Mouse (Mus musculus) 3T3-L1 (cell line): Measurements from ENCODE around the gene Cep290.
"Not testable (repeated sequence)": the region's sequence is repeated elsewhere in the genome, so short reads cannot be mapped to it uniquely, and the experiment has no call there.

Experiments
- DNase-seq: peaks from one replicate; pipeline ENCODE4 v3.0.0-alpha.2; 2015; ENCODE audit warnings: low read depth, low spot score

Gene Cep290

DNA sequence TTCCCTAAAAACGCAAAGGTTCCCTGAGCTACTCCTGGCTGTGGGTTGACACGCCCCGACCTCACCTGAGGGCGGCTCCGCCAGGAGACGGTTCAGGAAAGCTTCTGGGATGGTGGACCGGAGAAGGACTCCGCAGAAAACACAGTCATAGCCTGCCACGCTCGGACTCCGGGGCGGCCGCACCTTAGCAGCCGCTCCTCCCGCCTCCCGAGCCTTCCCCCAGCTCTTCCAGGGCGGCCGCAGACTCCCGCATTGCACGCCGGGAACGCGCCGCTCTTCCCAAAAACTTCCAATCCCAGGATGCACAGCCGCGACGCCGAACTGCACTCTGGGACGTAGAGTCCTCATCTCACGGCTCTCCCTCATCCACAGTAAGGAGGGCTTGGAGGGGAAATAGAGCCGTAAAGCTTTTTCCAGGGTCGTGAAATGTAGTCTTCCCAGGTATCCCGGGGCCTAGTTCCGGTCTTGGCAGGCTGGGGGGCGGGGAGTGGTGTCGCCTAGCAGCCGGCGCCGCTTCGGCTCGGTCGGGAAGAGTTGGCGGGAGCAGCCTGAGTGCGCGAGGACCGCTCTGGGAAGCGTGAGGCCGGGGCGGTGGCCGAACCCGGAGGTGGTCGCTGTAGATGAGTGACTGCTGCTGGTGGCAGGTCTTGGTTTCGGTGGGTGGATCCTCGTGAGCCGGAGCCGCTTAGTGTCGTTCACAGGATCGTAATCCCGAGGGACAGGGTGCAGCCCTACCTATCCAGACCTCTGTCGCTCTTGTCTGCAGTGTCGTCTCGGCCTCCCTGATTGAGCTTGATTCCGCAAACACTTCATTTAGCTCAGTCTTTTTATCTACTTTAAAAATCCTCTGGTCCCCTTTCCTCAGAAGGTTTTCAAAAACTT, at the start of gene Cep290, which contains the start of gene Tmtc3:
TSS of gene Cep290 (plus strand) at position 462 of the 882 bp plus-strand sequence.
TSS of gene Tmtc3 (minus strand) at position 254 of the 882 bp plus-strand sequence.
- DNase-seq: peak; percentile 99

DNA sequence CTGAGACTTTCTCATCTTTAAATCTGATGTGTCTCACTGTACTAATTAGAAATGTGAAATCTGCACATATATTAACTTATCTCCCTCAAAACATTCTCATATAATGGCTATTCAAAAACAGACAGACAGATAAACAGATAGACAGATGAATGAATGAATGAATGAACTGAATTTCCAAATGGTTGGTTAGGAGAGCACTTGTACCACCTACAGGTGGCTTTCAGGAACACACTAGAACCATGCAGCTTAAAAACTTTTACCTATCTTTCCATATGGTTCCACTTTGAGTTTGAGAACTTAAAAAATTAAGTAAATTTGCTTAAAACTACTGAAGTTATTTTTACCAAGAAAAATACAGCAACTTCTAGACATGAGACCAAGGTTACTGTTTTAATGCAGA, 38.0 kb upstream of the Cep290 start:
- DNase-seq: peak; percentile 25

DNA sequence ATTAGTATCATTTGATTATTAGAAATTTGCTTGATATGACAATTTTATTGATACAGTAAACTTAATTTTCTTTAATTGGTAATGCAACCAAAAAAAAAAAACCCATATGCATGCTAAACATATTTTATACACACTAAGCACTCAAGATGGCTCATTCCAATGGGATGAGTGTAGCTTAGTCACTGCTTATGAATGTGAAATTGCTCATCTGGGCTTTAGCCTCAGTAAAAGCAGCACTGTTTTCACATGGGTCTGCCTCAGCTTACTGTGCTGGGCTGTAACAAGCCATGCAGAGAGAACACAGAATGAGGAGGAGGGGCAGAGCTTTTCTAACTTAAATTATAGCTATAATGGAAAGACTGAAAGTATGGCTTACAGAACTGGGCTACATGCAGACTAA, 26.8 kb upstream of the Cep290 start:
- peak; percentile 89 for DNase-seq

DNA sequence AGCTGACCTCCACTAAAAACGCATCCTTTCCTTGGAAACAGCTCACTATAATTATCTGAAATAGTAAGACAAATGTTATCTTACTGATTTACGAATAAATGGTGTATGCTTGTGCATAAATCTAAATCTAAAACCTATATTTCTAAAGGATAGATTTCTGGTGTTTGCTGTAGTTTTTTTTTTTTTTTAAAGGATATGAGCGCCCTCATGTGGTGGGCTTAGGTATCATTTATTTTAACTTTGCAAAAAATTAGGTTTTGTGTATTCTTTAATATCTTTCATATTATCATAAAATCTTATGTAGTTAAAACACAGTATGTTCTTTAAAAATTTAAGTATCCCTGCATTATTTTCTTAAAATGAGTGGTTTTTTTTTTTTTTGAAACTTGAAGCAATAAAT, 12.3 kb upstream of the Cep290 start:
- DNase-seq: peak; percentile 47

DNA sequence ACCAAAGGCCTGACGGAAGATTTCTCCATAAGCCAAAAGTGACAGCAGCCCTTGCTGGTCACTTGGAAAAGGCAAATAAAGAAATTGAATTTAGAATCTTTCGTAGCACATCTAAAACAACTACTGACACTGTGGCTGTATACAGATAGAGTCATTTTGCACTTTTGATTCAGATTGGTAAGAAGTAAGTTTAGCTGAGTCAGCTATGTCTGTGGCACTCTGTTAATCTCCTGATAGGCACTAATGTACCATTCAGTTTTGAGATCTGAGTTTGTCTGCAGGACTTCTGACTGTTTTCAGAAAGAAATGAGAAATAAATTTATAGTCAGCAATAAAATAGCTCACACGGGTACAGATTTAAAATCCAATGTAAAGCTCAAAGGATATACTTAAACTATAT, 7.8 kb upstream of the Cep290 start:
- no peak for DNase-seq

DNA sequence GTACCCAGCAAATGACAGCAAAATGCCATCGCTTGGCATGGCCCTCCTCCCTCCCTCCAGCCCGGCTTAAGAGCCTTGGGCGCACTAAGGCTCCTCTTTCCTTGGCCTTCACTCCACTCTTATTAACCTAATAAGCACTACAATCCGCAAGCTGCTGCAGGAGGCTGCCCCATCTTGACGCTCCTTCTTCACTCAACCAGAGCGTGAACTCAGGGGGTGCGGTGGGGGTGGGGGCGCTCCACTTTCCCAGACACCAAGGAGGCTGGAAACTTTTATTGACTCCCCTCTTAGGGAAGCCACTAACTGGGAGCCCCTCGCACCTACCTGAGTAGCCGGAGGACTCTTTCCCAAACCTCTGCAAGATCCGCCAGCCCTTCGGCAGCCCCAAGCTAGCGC, 659 bp upstream of the Cep290 start:
- peak; percentile 28 for DNase-seq

DNA sequence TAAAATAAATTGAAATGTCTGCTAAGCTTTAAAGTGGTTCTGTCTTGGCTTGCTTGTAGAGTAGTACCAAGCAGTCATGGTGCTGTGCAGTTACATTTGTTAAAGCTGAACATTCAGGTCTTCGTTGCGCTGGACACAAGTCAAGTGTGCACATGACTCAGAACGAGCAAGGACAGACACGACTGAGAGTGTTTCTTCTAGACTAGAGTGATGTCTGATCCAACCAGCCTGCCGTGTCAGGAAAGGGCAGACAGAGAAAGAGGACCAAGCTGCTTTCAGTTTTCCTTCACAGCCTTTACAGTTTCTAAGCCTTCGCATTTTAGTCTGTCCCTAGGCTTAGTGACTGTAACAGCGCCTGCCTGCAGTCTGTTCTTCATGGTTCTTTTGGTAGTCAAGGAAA, 4.6 kb downstream of the Cep290 start:
- no peak for DNase-seq

DNA sequence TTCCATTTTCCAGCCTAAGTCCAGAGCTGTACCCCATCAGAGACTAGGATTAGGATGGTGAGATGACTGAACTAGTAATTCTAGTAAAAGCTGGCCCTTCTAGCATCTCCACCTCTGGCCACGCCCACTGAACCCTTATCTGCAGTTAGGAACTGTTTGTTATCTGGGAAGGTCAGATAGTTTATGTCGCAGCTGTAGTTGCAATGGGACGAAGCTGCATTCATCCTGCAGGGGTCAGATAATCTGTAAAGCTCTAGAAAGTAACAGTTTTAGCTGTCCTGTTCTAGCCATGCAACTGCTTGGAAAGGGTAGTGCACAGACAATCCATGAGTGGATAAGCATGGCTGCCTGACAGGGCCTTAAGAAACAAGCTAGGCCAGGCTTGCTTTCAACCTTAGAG, 11.0 kb downstream of the Cep290 start:
- no peak for DNase-seq

DNA sequence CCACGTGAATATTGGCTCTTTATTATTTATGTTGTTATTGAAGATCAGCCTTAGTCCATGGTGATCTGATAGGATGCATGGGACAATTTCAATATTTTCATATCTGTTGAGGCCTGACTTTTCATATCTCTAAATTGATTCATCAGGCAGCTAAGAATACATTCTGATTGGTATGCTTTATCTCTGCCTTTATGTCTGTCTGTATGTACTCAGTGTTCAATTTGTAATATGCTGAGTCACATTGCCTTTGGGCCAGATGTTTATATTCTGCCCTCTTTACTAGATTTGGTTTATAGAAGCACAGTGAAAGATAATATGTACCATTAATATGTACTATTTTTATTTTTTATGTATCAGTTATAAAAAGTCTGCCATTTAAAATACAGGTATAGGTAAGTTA, 20.8 kb downstream of the Cep290 start:
- no peak for DNase-seq

DNA sequence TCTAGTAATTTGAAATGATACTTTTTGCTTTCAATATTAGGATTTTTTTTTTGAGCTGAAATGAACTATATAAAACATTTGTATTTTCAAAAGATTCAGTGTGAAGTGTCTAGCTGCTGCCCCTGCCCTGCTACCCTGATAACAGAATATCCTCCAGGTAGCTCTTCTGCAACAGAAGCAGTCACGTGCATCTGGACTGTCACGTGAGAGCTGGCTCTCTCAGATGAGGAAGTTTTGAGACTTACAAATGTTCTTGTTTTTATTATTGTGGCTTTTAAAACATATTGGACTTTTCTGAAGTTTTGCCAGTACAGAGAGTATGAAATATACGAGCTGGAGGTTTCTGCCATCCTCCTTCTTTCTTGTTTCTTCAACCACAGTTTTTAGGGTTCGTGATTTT, 34.3 kb downstream of the Cep290 start:
- no peak for DNase-seq

DNA sequence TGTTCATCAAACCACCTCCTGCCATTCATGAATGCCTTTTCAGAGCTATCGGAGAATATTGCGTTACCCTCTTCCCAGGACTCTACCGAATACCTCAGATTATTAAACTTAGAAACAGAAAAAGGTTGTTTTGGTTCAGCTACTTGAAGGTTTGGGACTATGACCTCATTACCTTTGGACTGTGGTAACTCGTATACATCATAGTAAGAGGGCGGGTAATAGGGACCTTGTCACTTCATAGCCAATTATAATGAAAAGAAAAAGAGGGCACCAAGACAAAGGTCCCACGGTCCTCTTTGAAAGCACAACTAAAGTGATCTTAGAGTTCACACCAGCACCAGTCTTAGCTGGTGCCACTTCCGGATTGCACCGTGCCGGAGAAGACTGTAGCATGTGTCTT, 35.0 kb downstream of the Cep290 start:
- DNase-seq: no peak

DNA sequence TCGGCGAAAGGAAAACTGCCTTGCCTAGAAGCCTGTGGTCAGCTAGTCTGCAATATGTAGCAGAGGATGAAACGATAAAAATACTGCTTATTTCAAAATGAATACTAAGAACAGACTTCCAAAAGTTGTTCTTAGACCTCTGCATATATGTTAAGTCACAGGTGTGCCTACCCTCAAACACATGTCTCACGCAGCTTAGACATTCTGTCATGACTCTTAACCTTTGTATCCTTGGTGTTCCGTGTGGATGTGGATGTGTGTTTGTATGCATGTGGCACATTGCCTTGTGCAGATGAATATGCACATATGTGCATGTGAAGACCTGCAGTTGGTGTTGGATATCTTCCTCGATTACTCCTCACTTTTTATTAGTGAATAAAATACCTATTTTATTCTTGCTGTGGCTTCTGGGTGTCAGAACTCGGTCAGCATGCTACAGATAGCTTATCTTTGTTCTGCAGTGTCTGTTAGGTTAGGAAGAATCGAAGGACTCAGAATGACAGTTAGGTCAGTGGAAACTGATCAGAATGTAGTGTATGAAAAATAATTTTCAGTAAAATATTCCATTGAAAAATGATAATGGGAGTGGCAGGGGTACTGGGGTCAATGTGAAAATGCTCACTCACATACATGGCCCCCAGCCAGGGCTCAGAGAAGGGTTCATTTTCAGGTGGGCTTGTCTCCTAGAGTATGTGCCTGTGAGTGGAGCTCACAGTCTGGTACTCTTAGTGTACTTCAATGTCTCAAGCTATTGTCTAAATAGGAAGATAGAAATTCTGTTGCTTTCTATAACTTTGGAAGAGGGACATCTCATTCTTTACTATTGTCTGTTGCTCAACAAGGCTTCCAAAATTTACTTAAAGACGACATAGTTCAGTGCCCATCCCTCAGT, 37.4 kb downstream of the Cep290 start:
- DNase-seq: no peak

DNA sequence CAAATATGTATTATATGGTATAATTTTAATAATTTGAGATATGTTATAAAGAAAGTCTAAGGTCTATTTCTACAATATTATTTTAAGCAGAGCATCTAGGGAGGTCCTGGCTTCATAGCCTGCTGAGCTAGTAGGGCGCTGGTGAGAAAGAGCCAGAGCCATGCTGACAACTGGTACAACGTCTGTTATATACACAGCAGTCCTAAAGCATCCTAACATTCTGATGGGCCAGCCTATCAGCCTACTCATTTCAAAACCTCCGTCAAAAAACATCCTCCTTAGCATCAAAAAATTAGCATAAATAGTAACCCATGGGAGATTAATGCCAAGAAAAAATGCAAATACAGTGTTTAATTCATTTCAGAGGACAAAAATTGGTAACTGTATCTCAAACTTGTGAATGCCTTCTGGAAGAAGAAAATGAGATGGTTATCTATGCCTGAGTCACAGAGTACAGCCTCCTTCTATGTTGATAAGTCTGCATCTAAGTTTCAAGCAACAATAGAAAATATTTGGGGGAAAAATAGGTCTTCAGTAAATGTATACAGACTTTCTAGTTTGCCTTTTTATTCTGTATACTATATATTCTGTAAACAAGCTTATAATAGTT, 69.3 kb downstream of the Cep290 start:
- DNase-seq: no peak

DNA sequence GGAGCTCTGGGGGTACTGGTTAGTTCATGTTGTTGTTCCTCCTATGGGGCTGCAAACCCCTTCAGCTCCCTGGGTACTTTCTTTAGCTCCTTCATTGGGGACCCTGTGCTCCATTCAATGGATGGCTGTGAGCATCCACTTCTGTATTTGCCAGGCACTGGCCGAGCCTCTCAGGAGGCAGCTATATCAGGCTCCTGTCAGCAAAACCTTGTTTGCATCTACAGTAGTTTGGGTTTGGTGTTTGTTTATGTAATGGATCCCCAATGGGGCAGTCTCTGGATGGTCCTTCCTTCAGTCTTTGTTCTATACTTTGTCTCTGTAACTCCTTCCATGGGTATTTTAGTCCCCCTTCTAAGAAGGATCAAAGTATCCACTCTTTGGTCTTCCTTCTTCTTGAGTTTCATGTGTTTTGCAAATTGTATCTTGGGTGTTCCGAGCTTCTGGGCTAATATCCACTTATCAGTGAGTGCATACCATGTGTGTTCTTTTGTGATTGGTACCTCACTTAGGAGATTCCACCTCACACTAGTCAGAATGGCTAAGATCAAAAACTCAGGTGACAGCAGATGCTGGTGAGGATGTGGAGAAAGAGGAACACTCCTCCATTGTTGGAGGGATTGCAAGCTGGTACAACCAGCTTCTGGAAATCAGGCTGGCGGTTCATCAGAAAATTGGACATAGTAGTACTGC, 73.0 kb downstream of the Cep290 start:
- not testable (repeated sequence) for DNase-seq

DNA sequence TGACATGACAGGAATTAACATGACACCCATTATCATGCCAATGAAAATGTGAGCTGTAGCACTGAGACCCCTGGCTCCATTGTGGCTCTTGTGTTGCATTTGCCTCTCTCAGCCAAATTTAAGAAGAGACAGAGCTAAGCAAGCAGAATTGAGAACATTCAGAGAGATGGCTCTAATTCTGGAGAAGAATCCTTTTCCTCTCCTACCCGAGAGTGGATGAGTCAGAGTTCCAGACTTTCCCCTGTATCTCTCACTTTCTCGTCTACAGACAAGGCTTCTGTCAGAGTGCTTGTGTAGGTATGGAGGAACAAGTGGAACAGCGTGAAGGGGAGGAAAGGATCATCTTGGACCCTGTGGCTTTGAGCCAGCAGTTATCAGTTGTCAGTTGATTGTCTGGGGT, 76.8 kb downstream of the Cep290 start:
- DNase-seq: no peak

DNA sequence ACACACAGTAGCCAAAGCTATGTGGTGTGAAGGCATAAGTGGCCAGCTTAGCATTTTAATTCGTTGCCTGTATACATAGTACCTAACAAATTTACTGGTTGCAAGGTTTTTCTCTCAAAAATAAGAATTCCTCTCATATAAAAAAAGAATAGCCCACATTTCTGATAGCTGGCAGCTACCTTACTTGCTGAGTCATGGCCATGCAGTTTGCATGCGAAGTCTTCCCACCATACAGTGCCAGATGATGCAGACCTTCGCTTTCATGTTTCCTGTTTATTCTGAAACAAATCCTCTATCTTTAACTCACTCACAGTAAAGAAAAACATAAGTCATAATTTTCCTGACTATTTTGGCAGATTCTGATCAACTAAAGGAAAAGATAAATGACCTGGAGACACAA, 84.3 kb downstream of the Cep290 start:
- peak; percentile 48 for DNase-seq

DNA sequence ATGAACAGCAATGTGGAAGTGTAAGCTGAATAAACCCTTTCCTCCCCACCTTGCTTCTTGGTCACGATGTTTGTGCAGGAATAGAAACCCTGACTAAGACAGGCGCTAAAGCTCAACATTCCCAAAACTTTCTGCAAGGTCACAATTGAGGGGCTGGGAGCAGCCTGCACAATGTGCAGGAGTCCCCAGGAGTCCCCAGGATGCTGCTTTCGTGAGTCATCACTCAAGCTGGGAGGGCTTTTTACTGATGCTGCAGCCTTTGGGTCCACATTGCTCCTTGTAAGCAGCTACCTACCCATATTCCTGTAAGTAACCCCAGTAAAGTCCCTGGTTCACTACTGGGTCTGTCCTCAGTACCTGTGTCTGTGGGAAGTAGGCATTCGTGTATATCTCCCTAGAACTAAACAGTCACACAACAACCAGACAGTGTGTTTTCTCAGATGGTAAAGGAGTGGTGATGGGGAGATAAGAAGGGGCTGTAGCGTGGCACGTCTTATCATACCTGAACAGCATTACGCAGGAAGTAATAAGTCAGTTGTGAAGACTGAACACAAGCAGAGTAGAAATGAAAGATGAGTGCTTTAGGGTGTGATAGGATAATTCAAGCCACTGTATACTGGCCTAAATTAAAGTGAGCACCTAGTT, 87.3 kb downstream of the Cep290 start:
- no peak for DNase-seq

DNA sequence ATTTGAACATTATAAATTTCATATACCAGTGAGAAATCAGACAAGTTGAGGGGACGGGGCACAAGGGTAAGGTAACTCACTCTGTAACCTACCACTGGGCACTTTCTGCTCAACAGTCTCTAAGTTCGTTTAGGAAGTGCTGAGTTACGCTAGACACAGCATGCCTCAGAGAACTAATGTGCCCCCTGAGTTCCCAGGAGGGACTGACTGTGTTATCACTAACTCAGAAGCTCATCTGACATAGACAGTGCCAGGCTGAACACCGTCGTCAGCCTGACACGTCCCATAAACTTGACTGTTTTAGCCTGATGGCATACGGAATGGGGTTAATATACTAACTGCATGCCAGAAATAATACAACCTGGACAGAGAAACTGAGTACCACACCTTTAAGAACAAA, 87.9 kb downstream of the Cep290 start:
- no peak for DNase-seq

DNA sequence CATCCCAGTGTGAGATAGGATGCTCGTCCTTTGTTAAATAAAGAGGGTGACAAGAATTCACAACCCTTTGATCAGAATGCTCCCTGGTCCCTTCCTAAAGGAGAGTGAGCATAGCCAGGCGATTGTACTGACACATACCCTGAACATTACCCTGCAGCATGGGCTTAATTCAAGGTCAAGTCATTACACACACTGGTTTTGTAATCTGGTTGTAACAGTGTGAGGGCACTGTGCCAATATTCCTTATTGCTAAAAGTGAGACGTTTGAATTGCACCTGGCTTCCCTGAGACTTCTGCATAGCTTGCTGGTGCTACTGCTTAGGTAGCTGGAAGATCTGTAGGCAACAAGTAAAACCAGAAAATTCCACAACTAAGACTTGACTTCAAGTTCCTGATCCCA, 96.8 kb downstream of the Cep290 start:
- DNase-seq: no peak

DNA sequence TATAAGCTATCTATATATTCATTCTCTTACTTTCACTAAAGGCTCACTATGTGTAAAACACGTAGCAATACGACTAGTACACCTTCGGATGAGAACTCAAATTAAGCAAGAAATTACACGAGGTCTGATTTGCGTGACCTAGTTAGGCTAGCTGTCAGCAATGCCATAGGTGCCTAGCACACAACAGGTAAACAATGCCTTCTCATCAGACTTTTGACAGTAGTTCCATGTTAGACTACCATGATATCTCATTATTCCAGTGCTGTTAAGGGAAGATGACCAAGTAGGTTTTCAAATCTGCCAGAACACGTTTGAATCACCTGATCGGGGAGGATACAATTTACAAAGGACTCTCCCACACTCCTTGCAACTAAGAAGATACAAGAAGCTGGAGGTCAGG, 101.2 kb downstream of the Cep290 start:
- DNase-seq: no peak

DNA sequence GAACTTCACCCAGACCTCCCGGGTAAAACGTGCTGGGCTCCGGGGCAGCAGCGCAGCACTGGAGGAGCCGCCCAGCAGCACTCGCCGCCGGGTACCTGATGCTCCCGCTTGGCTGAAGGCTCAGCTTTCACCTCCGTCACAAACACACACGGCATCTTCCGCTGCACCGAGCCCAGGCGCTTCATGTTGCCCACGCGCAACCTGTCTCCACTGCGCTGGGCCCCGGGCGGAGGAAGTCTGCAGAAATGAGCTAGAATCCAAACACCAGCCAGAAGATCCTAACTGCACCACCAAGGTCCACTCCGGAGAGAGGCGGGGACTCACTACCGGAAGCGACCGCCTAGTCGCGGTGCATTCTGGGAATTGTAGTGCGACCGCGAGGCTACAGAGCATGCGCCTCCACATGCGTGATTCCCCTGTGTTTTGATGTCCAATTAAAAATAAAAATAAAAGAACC, 101.6 kb downstream of the Cep290 start:
- peak; percentile 88 for DNase-seq
